Comparison of ENCODE assay signal across 23 mouse cellular contexts in genomic region chr8:11334493-11334892, GRCm38 (mm10). TPM values are rescaled to one million over a fixed set of nuclear protein-coding genes. Genes with fewer than 3 reads are reported as not detected.
DNase-seq lines count a peak whose midpoint lies in the region; ATAC-seq and TF ChIP-seq lines count a peak whose summit lies in the region.
"Had no signal": no experiment of that assay in that cellular context is flagged by ENCODE, and none has a peak within 500 bp of the region (broad histone marks: within the 10 kb centered on the region; RNA-seq: fewer than 3 reads in every experiment).

No protein-coding gene starts in this region.

- H3K4me3 ChIP-seq in gastrocnemius, adult 2 months: no peak overlapping the region
- no peak overlapping the region for H3K4me3 ChIP-seq in kidney, adult 2 months (ENCODE audit: insufficient read depth, low read depth, low read length)
- no peak overlapping the region for H3K4me3 ChIP-seq in lung, embryonic 16.5 days (ENCODE audit: low read length)
- no peak overlapping the region for H3K4me3 ChIP-seq in stomach, postnatal 0 days (ENCODE audit: low read depth, low read length)
- H3K4me3 ChIP-seq: hindbrain, embryonic 10.5 days; left cerebral cortex, adult 2 months had no signal

- peak overlapping the region; percentile 69 for H3K27ac ChIP-seq in gastrocnemius, adult 2 months
- H3K27ac ChIP-seq in kidney, adult 2 months (ENCODE audit: insufficient read depth, low read depth, low read length): peak overlapping the region; percentile 31; the same call in 1 of the 2 replicates
- H3K27ac ChIP-seq in lung, embryonic 16.5 days (ENCODE audit: low read length): 0 out of 2 replicates have a peak overlapping the region, but pooled peaks have one; percentile 16
- H3K27ac ChIP-seq in stomach, postnatal 0 days (replicated peaks): no peak overlapping the region
- H3K27ac ChIP-seq: hindbrain, embryonic 10.5 days; left cerebral cortex, adult 2 months had no signal

- H3K9ac ChIP-seq in lung, embryonic 16.5 days (ENCODE audit: low read length): no peak overlapping the region
- no peak overlapping the region for H3K9ac ChIP-seq in stomach, postnatal 0 days (ENCODE audit: low read length)

- no peak for TF ChIP-seq CTCF in gastrocnemius, adult 2 months (IDR thresholded peaks at IDR 0.05)
- TF ChIP-seq CTCF in kidney, adult 2 months (conservative IDR thresholded peaks at IDR 0.05; ENCODE audit: insufficient read depth, insufficient read length, low read depth, low read length): no peak
- no peak for TF ChIP-seq CTCF in stomach, postnatal 0 days (IDR thresholded peaks at IDR 0.05; ENCODE audit: low read depth)

- WGBS in kidney, adult 2 months: 49% methylated on average over 3 of the region's 3 CpGs
- 47% methylated on average over 3 of the region's 3 CpGs for WGBS in lung, embryonic 16.5 days
- WGBS in stomach, postnatal 0 days: 59% methylated on average over 3 of the region's 3 CpGs

- H3K4me1 ChIP-seq in kidney, adult 2 months (ENCODE audit: control insufficient read depth, insufficient read depth, low read length): peaks cover 38% of the 10 kb centered on the region
- H3K4me1 ChIP-seq in lung, embryonic 16.5 days (replicated peaks; ENCODE audit: control insufficient read depth, insufficient read depth, low read length): peaks cover 38% of the 10 kb centered on the region
- H3K4me1 ChIP-seq in stomach, postnatal 0 days (replicated peaks; ENCODE audit: control insufficient read depth, insufficient read depth): peaks cover 2% of the 10 kb centered on the region; the same call in 1 of the 2 replicates

- DNase-seq in gastrocnemius, adult 2 months: no peak
- DNase-seq in gastrocnemius, postnatal 36 days: no peak
- no peak for DNase-seq in kidney, adult 2 months
- no peak for DNase-seq in kidney, postnatal 4 days
- DNase-seq in lung, postnatal 10 days: no peak
- peak; percentile 25 for DNase-seq in stomach, postnatal 0 days (ENCODE audit: low spot score)
- no peak for DNase-seq in urinary bladder, adult 18-20 months (ENCODE audit: low spot score in 2 of 2)
- DNase-seq: adrenal gland, adult 8-10 months; cerebellum, postnatal 10 days; kidney, adult 11 months; kidney, postnatal 36 days; layer of hippocampus, adult 9-11 months; left cerebral cortex, postnatal 4 days; liver; lung, adult 18-20 months; retina, postnatal 1 day; thymus, postnatal 36 days had no signal

- no peaks in the 10 kb centered on the region for H3K36me3 ChIP-seq in kidney, adult 2 months (ENCODE audit: control insufficient read depth, insufficient read depth, low read length)
- no peaks in the 10 kb centered on the region for H3K36me3 ChIP-seq in lung, embryonic 16.5 days (ENCODE audit: control insufficient read depth, insufficient read depth, low read length)
- H3K36me3 ChIP-seq in stomach, postnatal 0 days (ENCODE audit: control insufficient read depth, insufficient read depth, low read length): no peaks in the 10 kb centered on the region
- H3K36me3 ChIP-seq: hindbrain, embryonic 10.5 days had no signal

- H3K9me3 ChIP-seq in lung, embryonic 16.5 days (ENCODE audit: control insufficient read depth, low read length): no peaks in the 10 kb centered on the region
- no peaks in the 10 kb centered on the region for H3K9me3 ChIP-seq in stomach, postnatal 0 days (ENCODE audit: control insufficient read depth, low read length)
- H3K9me3 ChIP-seq: hindbrain, embryonic 10.5 days had no signal

- no peak for ATAC-seq in lung, embryonic 16.5 days (ENCODE audit: low read depth)
- ATAC-seq in stomach, postnatal 0 days (ENCODE audit: low FRiP score, low TSS enrichment): peak; percentile 84
- ATAC-seq: CD4-positive, CD25-positive, alpha-beta regulatory T cell, adult 4 months; forebrain, embryonic 16.5 days; Patski had no signal

- H3K4me2 ChIP-seq in lung, embryonic 16.5 days (ENCODE audit: low read depth, low read length): no peak overlapping the region
- H3K4me2 ChIP-seq in stomach, postnatal 0 days (replicated peaks; ENCODE audit: low read depth): no peak overlapping the region

- intact Hi-C loops in gastrocnemius, adult 2 months (cut with DNase I): no loop called here
- intact Hi-C loops in gastrocnemius, postnatal 36 days (cut with DNase I): no loop called here

- no peak for TF ChIP-seq POLR2A in kidney, adult 2 months (IDR thresholded peaks at IDR 0.05; ENCODE audit: low read depth, low read length)

- H3K27me3 ChIP-seq in kidney, adult 2 months (replicated peaks; ENCODE audit: control insufficient read depth, insufficient read depth, low read length): no peaks in the 10 kb centered on the region
- no peaks in the 10 kb centered on the region for H3K27me3 ChIP-seq in lung, embryonic 16.5 days (ENCODE audit: control insufficient read depth, insufficient read depth, low read depth, low read length)
- no peaks in the 10 kb centered on the region for H3K27me3 ChIP-seq in stomach, postnatal 0 days (ENCODE audit: control insufficient read depth, insufficient read depth, low read length)
- H3K27me3 ChIP-seq: Patski had no signal

- TF ChIP-seq EP300 in stomach, postnatal 0 days (optimal IDR thresholded peaks at IDR 0.05): no peak

RNA-seq across cellular contexts. Expression of gene Col4a1, which starts 21.9 kb away (rescaled TPM):
- total RNA-seq in gastrocnemius, adult 2 months (2021): 100 to 1,000 TPM in 1 of 2 experiments, 10 to 100 TPM in 1; 73.3 to 117 TPM
- total RNA-seq in gastrocnemius, postnatal 36 days (2021): 100 to 1,000 TPM; 146 to 216 TPM
- 216 and 304 TPM in 2 replicates for polyA plus RNA-seq in kidney, adult 2 months (2012; rRNA removed)
- 368 and 370 TPM in 2 replicates for polyA plus RNA-seq in lung, embryonic 16.5 days (2015; fragmentation: Nextera tagmentation; extraction: Ambion mirVana)
- polyA plus RNA-seq in stomach, postnatal 0 days (2015; fragmentation: Nextera tagmentation; extraction: Ambion mirVana): 96.3 and 99.0 TPM in 2 replicates

RNA-seq across cellular contexts. Expression of gene Col4a2, which starts 21.9 kb away (rescaled TPM):
- 10 to 100 TPM; 51.3 to 69.5 TPM for total RNA-seq in gastrocnemius, adult 2 months (2021)
- total RNA-seq in gastrocnemius, postnatal 36 days (2021): 100 to 1,000 TPM in 1 of 2 experiments, 10 to 100 TPM in 1; 77.5 to 105 TPM
- 75.6 and 83.5 TPM in 2 replicates for polyA plus RNA-seq in kidney, adult 2 months (2012; rRNA removed)
- 113 and 117 TPM in 2 replicates for polyA plus RNA-seq in lung, embryonic 16.5 days (2015; fragmentation: Nextera tagmentation; extraction: Ambion mirVana)
- polyA plus RNA-seq in stomach, postnatal 0 days (2015; fragmentation: Nextera tagmentation; extraction: Ambion mirVana): 43.4 and 47.2 TPM in 2 replicates
- polyA plus RNA-seq: CD4-positive, CD25-positive, alpha-beta regulatory T cell, adult 4 months had no signal
